Mouse (Mus musculus) embryonic facial prominence, embryonic 15.5 days (tissue): ENCODE data around the gene Gm8332. TPM values are rescaled to one million over a fixed set of nuclear protein-coding genes. Genes with fewer than 3 reads are reported as not detected.
"Not testable (repeated sequence)": the region's sequence is repeated elsewhere in the genome, so short reads cannot be mapped to it uniquely, and the experiment has no call there.

Source experiments
- ATAC-seq: fragments of 200-750 bp; cut with Nextera tagmentation; 2 replicates; pipeline ENCODE4 v1.8.0; 2017; ENCODE audit warnings: low read depth, moderate TSS enrichment; ENCODE audit not compliant: insufficient number of reproducible peaks, low FRiP score, low TSS enrichment
- H3K27ac ChIP-seq: fragments of 300-500 bp; sonication (generic); replicated peaks from 2 replicates; pipeline ENCODE4 v1.5.1; 2015; ENCODE audit warnings: mild to moderate bottlenecking, inconsistent platforms
- H3K27me3 ChIP-seq: fragments of 300-500 bp; sonication (generic); 2 replicates; pipeline ENCODE4 v1.6.1; 2015; ENCODE audit warnings: inconsistent platforms
- H3K36me3 ChIP-seq: fragments of 300-500 bp; sonication (generic); 2 replicates; pipeline ENCODE4 v1.6.1; 2015; ENCODE audit warnings: mild to moderate bottlenecking, inconsistent platforms
- H3K4me1 ChIP-seq: fragments of 300-500 bp; sonication (generic); 2 replicates; pipeline ENCODE4 v1.6.1; 2015; ENCODE audit warnings: inconsistent platforms
- H3K4me2 ChIP-seq: fragments of 300-500 bp; sonication (generic); replicated peaks from 2 replicates; pipeline ENCODE4 v1.6.1; 2015; ENCODE audit warnings: mild to moderate bottlenecking, inconsistent platforms
- H3K4me3 ChIP-seq: fragments of 300-500 bp; sonication (generic); replicated peaks from 2 replicates; pipeline ENCODE4 v1.5.1; 2015; ENCODE audit warnings: mild to moderate bottlenecking, inconsistent platforms
- H3K9ac ChIP-seq: fragments of 300-500 bp; sonication (generic); 2 replicates; pipeline ENCODE4 v1.6.1; 2015; ENCODE audit warnings: inconsistent platforms
- H3K9me3 ChIP-seq: fragments of 300-500 bp; sonication (generic); replicated peaks from 2 replicates; pipeline ENCODE4 v1.6.1; 2016; ENCODE audit warnings: inconsistent platforms
- WGBS: fragments of 180-500 bp; shearing (Covaris S2); methylation state at CpG from one replicate; pipeline ENCODE4 v1.1.7; 2015; 5-methylcytosine and 5-hydroxymethylcytosine counted together
- polyA plus RNA-seq: library from polyadenylated mRNA; unstranded; fragments of >200 nt; fragmentation: Nextera tagmentation; extraction: Ambion mirVana; gene quantifications from 2 replicates; pipeline ENCODE4 v1.2.1, GENCODE M21; 2015

Gene Gm8332
- polyA plus RNA-seq, 1 experiment from 2014 or later, result not detected

GRCm38 (mm10) chr12:88211458-88211857 is 38.4 kb downstream of the Gm8332 start:
- H3K27me3 ChIP-seq, H3K36me3 ChIP-seq, H3K4me2 ChIP-seq, H3K27ac ChIP-seq, H3K9me3 ChIP-seq, ATAC-seq, H3K9ac ChIP-seq, H3K4me1 ChIP-seq, H3K4me3 ChIP-seq: not testable (repeated sequence)
- WGBS, result 88% methylated on average over 9 of the region's 9 CpGs

GRCm38 (mm10) chr12:88202856-88203255 is 47.0 kb downstream of the Gm8332 start:
- Histone ChIP-seq H3K9me3 (no peaks in the 10 kb centered on the region), H3K4me1 (no peaks in the 10 kb centered on the region), H3K9ac (no peak overlapping the region), H3K4me3 (no peak overlapping the region), H3K27ac (no peak overlapping the region), H3K27me3 (no peaks in the 10 kb centered on the region), H3K4me2 (no peak overlapping the region), H3K36me3 (no peaks in the 10 kb centered on the region)
- WGBS, result 89% methylated on average over 2 of the region's 2 CpGs
- no peak for ATAC-seq

Other genes with a start within 250 kb of the Gm8332 start
- gene Gm2075, start 238.3 kb downstream of the Gm8332 start, polyA plus RNA-seq, result not detected in 2 replicates
- gene Gm6803, start 231.3 kb downstream of the Gm8332 start, polyA plus RNA-seq, result not detected in 2 replicates
- gene Gm2056, start 223.1 kb downstream of the Gm8332 start, polyA plus RNA-seq, result not detected in 2 replicates
- gene Gm16368, start 166.4 kb downstream of the Gm8332 start, polyA plus RNA-seq, result not detected in 2 replicates
- gene Gm10436, start 68.0 kb downstream of the Gm8332 start, polyA plus RNA-seq, result 0.17 TPM in 1 of 2 replicates, not detected in the other
- not detected in 2 replicates for gene Gm5662, start 24.4 kb upstream of the Gm8332 start, polyA plus RNA-seq
- gene Gm5039, start 73.9 kb upstream of the Gm8332 start, polyA plus RNA-seq, result not detected in 2 replicates
- gene Adck1, start 110.5 kb upstream of the Gm8332 start, polyA plus RNA-seq, result 19.1 and 20.0 TPM in 2 replicates